Mouse (Mus musculus) erythroblast, adult 5-6 weeks (primary cell): ENCODE measurements around the gene Kcnd1. TPM values are rescaled to one million over a fixed set of nuclear protein-coding genes. Genes with fewer than 3 reads are reported as not detected.

ENCODE experiments used
- ATAC-seq: replicated peaks from 2 replicates; pipeline ENCODE4 v1.8.0; 2016; ENCODE audit warnings: moderate number of reproducible peaks, mild to moderate bottlenecking, moderate TSS enrichment, inconsistent platforms; ENCODE audit not compliant: poor library complexity, low FRiP score, severe bottlenecking
- total RNA-seq, 2 experiments: library from RNA; stranded (forward) in 1 of 2; stranded (reverse) in 1 of 2; fragments of 150-400 nt in 1 of 2; fragments of 200-764, 138-1000 nt in 1 of 2; gene quantifications; 2 replicates each; pipeline versions ENCODE4 v1.2.3 to v1.2.4; 2015 to 2017; ENCODE audit warnings: low replicate concordance in 2 of 2

Kcnd1 gene
- total RNA-seq, 2 experiments from 2014 or later: 4.5 to 4.8 TPM

DNA sequence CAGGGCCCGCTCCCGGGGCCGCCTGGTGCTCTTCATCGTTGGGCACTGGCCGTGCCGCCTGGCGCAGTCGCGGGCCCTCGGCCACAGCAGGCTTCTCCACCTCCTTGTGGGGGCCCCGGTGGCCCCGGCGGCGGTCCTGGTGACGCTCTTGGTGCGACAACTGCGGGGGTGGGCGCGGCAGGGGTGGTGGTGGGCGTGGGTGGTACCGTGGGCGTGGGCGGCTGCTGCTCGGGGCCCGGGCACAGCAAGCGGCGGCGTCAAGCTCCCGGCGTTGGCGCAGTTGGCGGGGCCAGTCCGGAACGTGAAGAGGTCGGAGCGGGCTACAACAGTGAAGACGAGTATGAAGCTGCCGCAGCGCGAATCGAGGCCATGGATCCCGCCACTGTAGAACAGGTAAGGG, 20.2 kb downstream of the Kcnd1 start:
- 0 out of 2 replicates have a peak, but pooled peaks have one; percentile 22 for ATAC-seq

DNA sequence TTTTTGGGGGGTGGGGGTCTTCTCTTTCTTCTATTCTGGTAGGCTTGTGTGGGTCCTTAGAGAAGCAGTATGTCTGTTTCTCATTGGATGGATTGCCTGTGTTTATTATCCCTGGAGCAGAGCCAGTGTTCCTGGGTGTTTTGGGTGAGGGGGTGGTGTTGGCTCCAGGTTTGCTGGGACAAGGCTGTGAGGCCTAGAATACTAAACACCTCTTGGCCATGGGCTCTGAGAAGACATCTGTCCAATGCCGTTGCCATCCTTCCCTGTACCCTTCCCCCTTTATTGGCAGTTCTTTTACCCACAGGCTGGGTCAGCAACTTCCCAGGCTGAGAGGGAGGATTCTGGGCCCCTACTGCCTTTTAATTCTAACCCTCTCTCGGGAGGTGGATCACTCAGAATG, 25.8 kb downstream of the Kcnd1 start:
- ATAC-seq: no peak

DNA sequence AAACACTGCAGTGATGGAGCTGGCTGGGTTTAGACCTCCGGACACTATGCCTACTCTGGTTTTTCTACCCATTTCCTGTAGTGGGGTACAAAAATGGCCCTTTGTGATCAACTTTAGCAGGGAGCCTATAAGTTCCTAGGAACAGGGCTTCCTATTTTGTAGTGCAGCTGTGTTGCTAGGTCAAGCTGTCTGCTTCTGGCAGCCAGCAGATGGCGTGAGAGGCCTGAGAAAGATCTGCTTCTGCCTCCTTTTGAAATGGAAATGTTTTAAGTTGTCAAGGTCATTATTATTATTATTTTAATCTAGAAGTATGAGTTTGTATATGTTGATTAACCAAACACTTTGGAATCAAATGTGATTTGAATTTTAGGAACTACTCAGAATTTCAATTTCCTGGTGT, 32.5 kb downstream of the Kcnd1 start:
- ATAC-seq: peak; percentile 60

DNA sequence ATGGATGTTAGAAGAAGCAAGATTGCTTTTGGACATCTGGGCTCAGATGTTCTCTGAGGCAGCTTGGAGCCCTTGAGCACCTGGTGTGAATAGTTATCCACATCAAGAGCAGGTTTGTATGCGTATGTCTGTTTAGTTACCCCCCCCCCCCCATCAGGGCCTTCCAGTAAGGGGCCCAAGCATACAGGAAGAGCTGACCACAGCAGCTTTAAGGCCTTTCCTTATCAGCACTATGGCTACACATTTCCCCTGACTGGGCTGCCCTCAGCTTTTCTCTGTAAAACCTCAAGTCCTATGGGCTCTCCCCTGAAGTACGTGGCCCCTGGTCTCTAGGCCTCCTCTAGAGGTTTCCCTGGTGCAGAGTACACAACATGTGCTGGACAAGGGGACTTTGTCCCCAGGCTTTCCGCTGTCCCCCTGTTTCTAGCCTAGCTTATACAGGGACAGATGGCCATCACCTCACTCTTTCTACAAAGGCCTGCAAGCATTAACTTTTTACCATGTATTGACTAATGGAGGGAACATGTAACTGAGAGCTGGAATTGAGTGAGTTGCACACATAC, 37.2 kb downstream of the Kcnd1 start:
- no peak for ATAC-seq

DNA sequence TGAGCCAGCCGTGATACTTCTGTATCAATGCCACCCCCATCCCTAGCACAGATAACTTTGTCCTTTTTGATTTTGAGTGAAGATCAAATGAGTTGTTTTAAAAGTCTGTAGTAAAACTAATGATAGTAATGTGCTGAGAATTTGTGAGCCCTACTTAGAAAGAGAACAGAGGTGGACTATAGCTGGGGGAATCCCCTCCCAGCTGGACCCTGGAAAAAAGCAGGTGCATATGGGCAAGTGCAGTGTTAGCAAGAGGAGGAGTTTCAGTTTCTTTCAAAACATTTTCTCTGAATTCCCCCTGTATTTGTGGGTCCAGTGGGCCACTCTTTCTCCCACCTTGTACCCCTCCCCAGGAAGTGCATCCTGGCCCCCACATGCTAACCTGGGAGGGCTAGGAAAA, 41.1 kb downstream of the Kcnd1 start:
- ATAC-seq: no peak

DNA sequence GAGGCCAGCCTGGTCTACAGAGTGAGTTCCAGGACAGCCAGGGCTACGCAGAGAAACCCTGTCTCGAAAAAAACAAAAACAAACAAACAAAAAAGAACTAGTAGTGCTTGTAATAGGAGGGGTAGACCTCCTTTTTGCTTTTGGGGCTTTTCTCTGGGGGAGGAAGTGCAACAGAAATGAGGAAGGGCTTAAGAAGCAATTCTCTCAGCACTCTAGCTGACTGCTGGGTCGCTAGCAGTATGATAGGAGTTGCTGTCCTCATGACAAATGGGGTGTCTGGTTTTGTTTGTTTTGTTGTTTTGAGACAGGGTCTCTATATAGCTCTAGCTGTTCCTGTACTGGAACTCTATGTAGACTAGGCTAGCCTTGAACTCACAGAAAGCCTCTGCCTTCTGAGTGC, 42.5 kb downstream of the Kcnd1 start:
- no peak for ATAC-seq

DNA sequence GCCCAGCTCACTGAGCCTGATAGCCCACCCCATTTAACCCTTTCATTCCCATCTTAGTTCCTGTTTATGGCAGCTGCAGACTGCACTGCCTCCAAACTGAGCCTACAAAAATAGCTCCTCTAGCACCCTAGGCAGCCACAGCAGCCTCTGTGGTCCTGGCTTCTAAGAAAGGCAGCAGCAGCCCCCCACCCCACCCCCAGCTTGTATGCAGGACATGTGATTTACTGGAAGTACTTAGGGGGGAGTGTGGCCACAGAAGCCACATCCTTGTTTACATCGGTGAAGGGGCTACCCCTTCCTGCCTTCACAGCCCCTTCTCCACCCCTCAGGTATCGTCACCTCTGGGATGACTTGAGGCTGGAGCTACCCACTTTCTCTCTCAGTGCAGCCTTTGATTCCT, 43.3 kb downstream of the Kcnd1 start:
- no peak for ATAC-seq

DNA sequence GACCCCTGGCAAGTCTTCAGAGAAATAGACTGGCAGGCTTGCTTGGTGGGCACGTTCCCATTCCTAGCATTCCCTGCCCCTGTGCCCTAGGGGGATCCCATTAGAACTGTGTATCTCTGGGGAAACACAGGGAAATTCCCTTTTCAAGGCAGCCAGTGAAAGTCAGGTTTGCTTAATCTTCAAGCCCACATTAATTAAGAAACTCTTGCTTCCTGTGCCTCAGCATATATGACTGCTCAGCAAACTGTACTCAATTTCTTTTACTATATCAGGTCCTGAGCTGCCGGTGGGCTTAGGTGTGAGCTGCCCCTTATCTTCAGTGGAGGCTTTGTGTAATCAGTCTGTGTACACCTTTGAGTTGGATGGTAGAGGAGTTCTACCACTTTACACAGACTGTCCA, 43.7 kb downstream of the Kcnd1 start:
- no peak for ATAC-seq

DNA sequence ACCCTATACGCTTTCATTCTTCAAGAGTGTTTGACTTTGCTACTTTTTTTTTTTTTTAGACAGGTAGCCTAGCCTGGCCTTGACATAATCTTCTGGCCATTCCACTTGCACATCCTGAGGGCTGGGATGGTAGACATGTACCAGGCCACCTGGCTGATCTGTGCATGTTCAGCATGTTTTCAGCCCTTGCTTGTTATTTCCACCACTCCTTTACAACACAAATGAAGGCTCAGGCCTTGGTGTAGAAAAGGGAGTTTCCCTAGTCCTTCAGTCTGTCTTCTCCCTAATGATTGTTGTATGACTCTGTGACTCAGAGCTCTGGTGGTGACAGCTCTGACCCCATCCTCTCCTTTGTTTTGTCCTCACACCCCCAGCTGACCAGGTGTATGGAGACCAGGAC, 45.1 kb downstream of the Kcnd1 start:
- ATAC-seq: no peak

DNA sequence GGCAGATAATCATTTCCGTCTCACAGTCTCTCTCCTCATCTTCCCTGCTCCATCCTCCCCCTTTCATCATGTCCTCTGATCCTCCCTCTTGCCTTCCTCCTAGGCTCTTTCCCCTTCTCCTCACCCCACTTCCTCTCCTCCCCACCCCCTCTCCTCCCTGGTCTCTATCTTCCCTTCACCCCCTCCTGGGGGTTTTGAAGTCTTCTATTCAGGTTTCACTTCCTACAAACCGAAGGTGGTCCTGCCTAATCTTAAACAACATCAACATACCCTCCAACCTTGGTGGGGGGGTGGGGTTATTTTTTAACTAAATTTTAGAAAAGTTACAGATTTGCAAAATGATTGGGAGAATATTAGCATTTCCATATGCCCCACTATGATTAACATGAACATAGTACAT, 46.4 kb downstream of the Kcnd1 start:
- no peak for ATAC-seq

DNA sequence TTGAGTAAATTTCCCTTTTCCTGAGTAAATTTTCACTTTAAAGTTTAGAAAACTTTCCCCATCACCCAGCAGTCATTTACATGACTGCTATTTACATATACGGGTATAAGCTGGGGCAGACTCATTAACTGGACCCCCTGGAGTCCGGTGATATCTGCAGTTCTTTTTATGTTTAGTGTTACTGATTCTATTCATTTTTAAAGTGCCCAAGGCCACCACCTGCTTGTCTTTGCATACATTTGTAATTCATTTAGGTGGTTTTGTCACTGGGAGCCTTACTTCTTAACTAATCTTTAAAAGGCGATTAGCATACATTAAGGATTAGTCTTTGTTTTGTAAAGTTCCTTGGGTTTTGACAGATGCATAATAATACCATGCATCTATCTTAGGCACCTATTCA, 47.7 kb downstream of the Kcnd1 start:
- no peak for ATAC-seq

DNA sequence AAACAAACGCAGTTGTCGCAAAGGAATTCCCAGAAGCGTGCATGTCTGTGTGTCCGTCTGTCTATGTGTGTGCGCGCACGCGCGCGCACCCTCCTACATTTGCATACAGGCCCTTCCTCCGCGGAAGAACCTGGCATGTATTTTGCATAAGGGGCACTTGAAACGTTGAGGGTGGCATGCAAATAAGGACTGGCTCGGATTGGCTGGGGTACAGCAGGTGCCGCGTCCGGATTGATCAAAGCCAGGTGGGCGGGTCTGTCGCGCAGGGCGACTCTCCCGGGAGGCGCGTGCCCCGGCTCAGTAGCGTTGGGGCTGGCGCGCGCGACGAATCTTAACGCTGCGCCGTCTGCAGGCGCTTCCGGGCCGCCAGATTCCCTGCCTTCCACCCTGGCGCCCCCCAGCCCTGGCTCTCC, 55.9 kb downstream of the Kcnd1 start, which contains the start of gene Pim2:
Gene Pim2 (plus strand): TSS at position 256 of the 413 bp plus-strand sequence.
- peak; percentile 88 for ATAC-seq

DNA sequence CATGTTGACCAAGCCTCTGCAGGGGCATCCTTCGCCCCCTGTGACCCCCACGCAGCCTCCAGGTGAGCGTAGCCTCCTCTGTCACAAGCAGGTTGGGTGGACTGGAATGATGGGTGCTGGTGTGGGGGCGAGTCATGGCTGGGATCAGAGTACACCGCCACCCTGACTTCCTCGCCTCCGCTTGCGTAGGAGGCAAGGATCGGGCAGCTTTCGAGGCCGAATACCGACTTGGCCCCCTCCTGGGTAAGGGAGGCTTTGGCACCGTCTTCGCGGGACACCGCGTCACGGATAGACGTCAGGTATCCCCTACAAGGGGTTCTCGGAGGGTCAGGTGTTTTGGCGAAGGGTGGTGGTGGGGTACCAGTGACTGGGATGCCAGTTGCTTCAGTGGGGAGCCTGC, 56.4 kb downstream of the Kcnd1 start:
- no peak for ATAC-seq

DNA sequence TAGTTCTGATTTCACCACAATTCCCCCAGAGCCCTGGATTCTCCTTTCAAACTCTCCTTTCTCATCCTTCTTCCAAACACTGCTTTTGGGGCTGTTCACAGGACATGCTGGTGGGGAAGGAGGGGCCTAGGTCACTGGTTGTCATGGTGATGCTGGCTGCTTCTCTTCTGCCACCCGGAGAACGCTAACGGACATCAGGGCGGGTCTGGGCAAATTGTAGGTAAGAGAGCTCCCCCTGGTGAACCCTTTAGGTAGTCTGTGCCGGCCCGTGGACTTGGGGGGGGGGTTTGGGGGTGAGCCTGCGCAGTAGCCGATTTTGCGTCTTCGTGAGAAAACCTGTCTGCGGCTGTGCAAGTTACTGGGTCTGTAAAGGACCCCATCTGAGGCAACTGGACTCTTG, 57.7 kb downstream of the Kcnd1 start:
- ATAC-seq: 0 out of 2 replicates have a peak, but pooled peaks have one; percentile 19

DNA sequence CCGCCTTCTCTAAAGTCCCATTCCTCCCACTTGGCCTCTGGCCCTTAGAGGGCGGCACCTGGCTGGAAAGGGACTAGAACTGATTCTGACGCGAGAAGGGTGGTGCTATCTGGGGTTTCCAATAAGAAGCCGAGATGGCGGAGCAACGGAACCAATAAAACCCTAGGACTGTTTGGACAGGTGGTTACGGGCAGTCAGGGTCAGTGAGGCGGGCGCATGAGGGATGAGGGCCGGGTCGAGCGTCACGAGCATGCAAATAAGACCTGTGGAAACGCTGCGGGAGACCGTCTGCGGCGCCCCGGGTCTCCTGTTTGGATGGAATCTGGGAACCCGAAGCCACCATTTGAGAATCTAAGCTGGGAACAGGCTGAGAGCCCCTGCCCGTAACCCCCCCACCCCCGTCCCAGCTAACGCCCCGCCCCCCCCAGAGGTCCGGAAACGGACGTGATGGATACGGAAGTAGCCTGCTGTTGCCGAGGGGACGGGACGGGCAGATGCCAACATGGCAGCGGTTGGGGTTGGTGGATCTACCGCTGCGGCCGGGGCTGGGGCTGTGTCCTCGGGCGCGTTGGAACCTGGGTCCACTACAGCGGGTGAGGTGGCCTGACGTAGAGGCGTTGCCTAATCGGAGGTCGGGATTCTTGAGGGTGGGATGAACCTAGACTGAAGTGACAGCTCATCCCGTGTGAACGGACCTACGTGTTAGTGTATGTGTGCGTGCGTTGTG, 61.9 kb downstream of the Kcnd1 start, which contains the start of gene Slc35a2:
Gene Slc35a2 (plus strand): TSS at position 188 of the 727 bp plus-strand sequence.
- ATAC-seq: peak; percentile 88

Other genes starting within 250 kb of the Kcnd1 start
- not detected in 2 replicates for gene Foxp3, start 248.6 kb upstream of the Kcnd1 start, total RNA-seq (2015; ENCODE audit: low replicate concordance)
- not detected in 2 replicates for gene Foxp3, start 248.6 kb upstream of the Kcnd1 start, total RNA-seq (2017; ENCODE audit: low replicate concordance)
- gene Ppp1r3f, start 248.0 kb upstream of the Kcnd1 start, total RNA-seq (2015; ENCODE audit: low replicate concordance): not detected in 2 replicates
- gene Ppp1r3f, start 248.0 kb upstream of the Kcnd1 start, total RNA-seq (2017; ENCODE audit: low replicate concordance): 0.68 TPM in 1 of 2 replicates, not detected in the other
- gene Ccdc22, start 216.8 kb upstream of the Kcnd1 start, total RNA-seq (2015; ENCODE audit: low replicate concordance): 3.1 and 4.0 TPM in 2 replicates
- gene Ccdc22, start 216.8 kb upstream of the Kcnd1 start, total RNA-seq (2017; ENCODE audit: low replicate concordance): 6.0 and 6.4 TPM in 2 replicates
- gene Cacna1f, start 215.2 kb upstream of the Kcnd1 start, total RNA-seq (2015; ENCODE audit: low replicate concordance): not detected in 2 replicates
- gene Cacna1f, start 215.2 kb upstream of the Kcnd1 start, total RNA-seq (2017; ENCODE audit: low replicate concordance): not detected in 2 replicates
- gene Syp, start 183.8 kb upstream of the Kcnd1 start, total RNA-seq (2015; ENCODE audit: low replicate concordance): 15.6 TPM in 1 of 2 replicates, not detected in the other
- 0.28 and 0.51 TPM in 2 replicates for gene Syp, start 183.8 kb upstream of the Kcnd1 start, total RNA-seq (2017; ENCODE audit: low replicate concordance)
- gene Prickle3, start 165.0 kb upstream of the Kcnd1 start, total RNA-seq (2015; ENCODE audit: low replicate concordance): 2.5 and 5.0 TPM in 2 replicates
- gene Prickle3, start 165.0 kb upstream of the Kcnd1 start, total RNA-seq (2017; ENCODE audit: low replicate concordance): 1.0 and 2.1 TPM in 2 replicates
- 137 and 180 TPM in 2 replicates for gene Plp2, start 150.9 kb upstream of the Kcnd1 start, total RNA-seq (2015; ENCODE audit: low replicate concordance)
- 26.9 and 37.0 TPM in 2 replicates for gene Plp2, start 150.9 kb upstream of the Kcnd1 start, total RNA-seq (2017; ENCODE audit: low replicate concordance)
- gene Magix, start 141.0 kb upstream of the Kcnd1 start, total RNA-seq (2015; ENCODE audit: low replicate concordance): not detected in 2 replicates
- gene Magix, start 141.0 kb upstream of the Kcnd1 start, total RNA-seq (2017; ENCODE audit: low replicate concordance): 0.09 TPM in 1 of 2 replicates, not detected in the other
- 7.9 and 13.4 TPM in 2 replicates for gene Gpkow, start 125.2 kb upstream of the Kcnd1 start, total RNA-seq (2015; ENCODE audit: low replicate concordance)
- 9.0 and 11.3 TPM in 2 replicates for gene Gpkow, start 125.2 kb upstream of the Kcnd1 start, total RNA-seq (2017; ENCODE audit: low replicate concordance)
- 139 and 161 TPM in 2 replicates for gene Wdr45, start 108.0 kb upstream of the Kcnd1 start, total RNA-seq (2015; ENCODE audit: low replicate concordance)
- 102 and 111 TPM in 2 replicates for gene Wdr45, start 108.0 kb upstream of the Kcnd1 start, total RNA-seq (2017; ENCODE audit: low replicate concordance)
- gene Gm45208, start 100.0 kb upstream of the Kcnd1 start, total RNA-seq (2015; ENCODE audit: low replicate concordance): not detected in 2 replicates
- gene Gm45208, start 100.0 kb upstream of the Kcnd1 start, total RNA-seq (2017; ENCODE audit: low replicate concordance): not detected in 2 replicates
- gene Praf2, start 93.8 kb upstream of the Kcnd1 start, total RNA-seq (2015; ENCODE audit: low replicate concordance): 4.8 and 10.0 TPM in 2 replicates
- 1.5 and 2.8 TPM in 2 replicates for gene Praf2, start 93.8 kb upstream of the Kcnd1 start, total RNA-seq (2017; ENCODE audit: low replicate concordance)
- not detected in 2 replicates for gene Ccdc120, start 71.4 kb upstream of the Kcnd1 start, total RNA-seq (2015; ENCODE audit: low replicate concordance)
- gene Ccdc120, start 71.4 kb upstream of the Kcnd1 start, total RNA-seq (2017; ENCODE audit: low replicate concordance): 1.8 TPM in 1 of 2 replicates, not detected in the other
- gene Tfe3, start 59.7 kb upstream of the Kcnd1 start, total RNA-seq (2015; ENCODE audit: low replicate concordance): 16.1 and 20.2 TPM in 2 replicates
- 7.1 and 18.2 TPM in 2 replicates for gene Tfe3, start 59.7 kb upstream of the Kcnd1 start, total RNA-seq (2017; ENCODE audit: low replicate concordance)
- gene Gripap1, start 32.5 kb upstream of the Kcnd1 start, total RNA-seq (2015; ENCODE audit: low replicate concordance): 146 and 177 TPM in 2 replicates
- 200 and 207 TPM in 2 replicates for gene Gripap1, start 32.5 kb upstream of the Kcnd1 start, total RNA-seq (2017; ENCODE audit: low replicate concordance)
- 399 and 555 TPM in 2 replicates for gene Otud5, start 19.1 kb downstream of the Kcnd1 start, total RNA-seq (2015; ENCODE audit: low replicate concordance)
- gene Otud5, start 19.1 kb downstream of the Kcnd1 start, total RNA-seq (2017; ENCODE audit: low replicate concordance): 691 and 1,009 TPM in 2 replicates
- gene Pim2, start 56.0 kb downstream of the Kcnd1 start, total RNA-seq (2015; ENCODE audit: low replicate concordance): 41.9 and 42.8 TPM in 2 replicates
- 30.4 and 31.3 TPM in 2 replicates for gene Pim2, start 56.0 kb downstream of the Kcnd1 start, total RNA-seq (2017; ENCODE audit: low replicate concordance)
- gene Slc35a2, start 61.7 kb downstream of the Kcnd1 start, total RNA-seq (2015; ENCODE audit: low replicate concordance): 1.5 and 3.1 TPM in 2 replicates
- gene Slc35a2, start 61.7 kb downstream of the Kcnd1 start, total RNA-seq (2017; ENCODE audit: low replicate concordance): 10.0 and 10.9 TPM in 2 replicates
- gene Pqbp1, start 77.0 kb downstream of the Kcnd1 start, total RNA-seq (2015; ENCODE audit: low replicate concordance): 7.3 and 8.4 TPM in 2 replicates
- 39.3 and 41.1 TPM in 2 replicates for gene Pqbp1, start 77.0 kb downstream of the Kcnd1 start, total RNA-seq (2017; ENCODE audit: low replicate concordance)
- 20.2 and 52.2 TPM in 2 replicates for gene Timm17b, start 77.1 kb downstream of the Kcnd1 start, total RNA-seq (2015; ENCODE audit: low replicate concordance)
- 8.9 and 33.2 TPM in 2 replicates for gene Timm17b, start 77.1 kb downstream of the Kcnd1 start, total RNA-seq (2017; ENCODE audit: low replicate concordance)
- not detected in 2 replicates for gene Gm10491, start 85.5 kb downstream of the Kcnd1 start, total RNA-seq (2015; ENCODE audit: low replicate concordance)
- gene Gm10491, start 85.5 kb downstream of the Kcnd1 start, total RNA-seq (2017; ENCODE audit: low replicate concordance): not detected in 2 replicates
- gene Gm10490, start 87.3 kb downstream of the Kcnd1 start, total RNA-seq (2015; ENCODE audit: low replicate concordance): not detected in 2 replicates
- not detected in 2 replicates for gene Gm10490, start 87.3 kb downstream of the Kcnd1 start, total RNA-seq (2017; ENCODE audit: low replicate concordance)
- gene Pcsk1n, start 97.5 kb downstream of the Kcnd1 start, total RNA-seq (2015; ENCODE audit: low replicate concordance): not detected in 2 replicates
- gene Pcsk1n, start 97.5 kb downstream of the Kcnd1 start, total RNA-seq (2017; ENCODE audit: low replicate concordance): not detected in 2 replicates
- gene Eras, start 106.3 kb downstream of the Kcnd1 start, total RNA-seq (2015; ENCODE audit: low replicate concordance): not detected in 2 replicates
- not detected in 2 replicates for gene Eras, start 106.3 kb downstream of the Kcnd1 start, total RNA-seq (2017; ENCODE audit: low replicate concordance)
- 5.0 and 9.0 TPM in 2 replicates for gene Hdac6, start 125.6 kb downstream of the Kcnd1 start, total RNA-seq (2015; ENCODE audit: low replicate concordance)
- 2.4 and 6.8 TPM in 2 replicates for gene Hdac6, start 125.6 kb downstream of the Kcnd1 start, total RNA-seq (2017; ENCODE audit: low replicate concordance)
- 45.1 and 78.6 TPM in 2 replicates for gene Gata1, start 155.8 kb downstream of the Kcnd1 start, total RNA-seq (2015; ENCODE audit: low replicate concordance)
- 29.3 and 49.9 TPM in 2 replicates for gene Gata1, start 155.8 kb downstream of the Kcnd1 start, total RNA-seq (2017; ENCODE audit: low replicate concordance)
- not detected in 2 replicates for gene Glod5, start 196.2 kb downstream of the Kcnd1 start, total RNA-seq (2015; ENCODE audit: low replicate concordance)
- gene Glod5, start 196.2 kb downstream of the Kcnd1 start, total RNA-seq (2017; ENCODE audit: low replicate concordance): not detected in 2 replicates